Mouse (Mus musculus) E14TG2a.4 (cell line): Measurements from ENCODE around the gene Scaf4.

Experiments
- H3K27me3 ChIP-seq: 2 replicates; pipeline ENCODE4 v1.6.1; 2014; ENCODE audit warnings: low read length, control low read depth; ENCODE audit not compliant: insufficient read depth
- H3K36me3 ChIP-seq: 2 replicates; pipeline ENCODE4 v1.6.1; 2014; ENCODE audit warnings: low read length, control low read depth; ENCODE audit not compliant: insufficient read depth
- H3K4me1 ChIP-seq: replicated peaks from 2 replicates; pipeline ENCODE4 v1.6.1; 2014; ENCODE audit warnings: low read depth, low read length, control low read depth
- H3K4me3 ChIP-seq: replicated peaks from 2 replicates; pipeline ENCODE4 v1.5.1; 2014; ENCODE audit warnings: mild to moderate bottlenecking, low read length
- H3K9me3 ChIP-seq: 2 replicates; pipeline ENCODE4 v1.6.1; 2014; ENCODE audit warnings: low read length, control low read depth
- CTCF ChIP-seq: conservative IDR thresholded peaks from 2 replicates; pipeline ENCODE4 v1.5.1; 2014; ENCODE audit warnings: low read length
- NANOG ChIP-seq: IDR thresholded peaks from 2 replicates; pipeline ENCODE4 v1.6.1; 2014; ENCODE audit warnings: borderline replicate concordance, low read length, mixed read lengths
- POU5F1 ChIP-seq: IDR thresholded peaks from 2 replicates; pipeline ENCODE4 v1.6.1; 2014; ENCODE audit warnings: low read length, borderline replicate concordance

Gene Scaf4

DNA sequence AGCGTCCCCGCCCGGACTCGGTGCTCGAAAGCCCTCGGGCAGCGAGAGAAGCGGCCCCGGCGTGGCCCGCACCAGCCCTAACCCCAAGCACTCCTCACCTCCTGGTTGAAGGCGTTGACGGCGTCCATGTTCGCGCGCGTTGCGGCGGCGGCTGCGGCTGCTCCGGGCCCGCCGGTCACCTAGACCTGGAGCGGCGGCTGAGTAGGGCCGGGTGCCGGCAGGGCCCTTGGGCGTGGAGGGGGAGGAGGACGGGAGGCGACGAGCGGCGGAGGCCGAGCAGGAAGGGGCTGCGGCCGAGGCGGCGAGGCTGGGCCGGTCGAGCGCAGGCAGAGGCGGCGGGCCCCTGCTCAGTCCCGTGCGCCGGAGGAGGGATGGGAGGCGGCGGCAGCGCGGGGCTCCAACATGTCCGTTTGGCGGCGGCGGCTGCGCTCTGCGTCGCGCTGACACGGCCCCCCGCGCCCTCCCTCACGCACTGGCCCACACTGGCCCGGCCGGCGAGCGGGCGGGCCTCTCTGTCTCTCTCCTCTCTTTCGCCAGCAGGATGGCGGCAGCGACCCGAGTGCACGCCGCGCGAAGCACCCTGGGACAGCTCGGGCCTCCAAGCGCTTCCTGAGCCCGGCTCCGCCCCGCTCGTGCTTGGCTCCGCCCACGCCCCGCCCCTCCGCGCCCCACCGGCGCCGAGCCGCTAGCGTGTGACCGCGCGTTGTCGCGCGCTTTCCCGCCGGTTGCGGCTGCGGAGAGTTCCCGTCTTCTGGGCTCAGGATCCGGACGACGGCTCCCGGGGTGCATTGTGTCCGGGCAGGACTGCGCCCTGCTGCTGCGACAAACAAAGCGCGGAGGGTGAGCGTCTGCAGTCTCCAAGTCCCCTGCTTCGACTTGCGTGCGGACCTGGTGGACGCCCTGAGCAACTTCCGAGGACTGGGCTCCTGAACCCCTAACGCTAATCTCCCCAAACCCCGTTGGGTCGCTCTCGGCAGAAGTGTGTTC is at the start of gene Scaf4:
Gene Scaf4, minus strand, starts transcription at position 599 of the 987 bp plus-strand sequence.
- H3K4me3 ChIP-seq, result peak within 1 kb of the TSS; percentile 98
- no peaks in the 10 kb centered on the region for H3K9me3 ChIP-seq
- no peak for TF ChIP-seq NANOG
- TF ChIP-seq CTCF, result no peak
- TF ChIP-seq POU5F1, result no peak
- peaks cover 18% of the 10 kb centered on the region for H3K36me3 ChIP-seq
- H3K27me3 ChIP-seq, result no peaks in the 10 kb centered on the region
- peaks cover 53% of the 10 kb centered on the region for H3K4me1 ChIP-seq

GRCm38 (mm10) chr16:90332553-90332952 is 48.2 kb upstream of the Scaf4 start:
- Histone ChIP-seq H3K27me3 (peaks cover 21% of the 10 kb centered on the region; the same call in 1 of the 2 replicates), H3K9me3 (peaks cover 25% of the 10 kb centered on the region), H3K4me1 (peaks cover 10% of the 10 kb centered on the region), H3K36me3 (no peaks in the 10 kb centered on the region), H3K4me3 (no peak overlapping the region)
- no peak for TF ChIP-seq CTCF
- TF ChIP-seq POU5F1, result no peak
- TF ChIP-seq NANOG, result no peak

GRCm38 (mm10) chr16:90330979-90331378 is 46.7 kb upstream of the Scaf4 start:
- Histone ChIP-seq H3K4me3 (no peak overlapping the region), H3K9me3 (peaks cover 22% of the 10 kb centered on the region), H3K27me3 (peaks cover 14% of the 10 kb centered on the region; the same call in 1 of the 2 replicates), H3K4me1 (peaks cover 10% of the 10 kb centered on the region), H3K36me3 (no peaks in the 10 kb centered on the region)
- TF ChIP-seq POU5F1, result no peak
- no peak for TF ChIP-seq NANOG
- TF ChIP-seq CTCF, result no peak

GRCm38 (mm10) chr16:90329511-90329910 is 45.2 kb upstream of the Scaf4 start:
- Histone ChIP-seq H3K4me1 (peaks cover 5% of the 10 kb centered on the region), H3K27me3 (peaks cover 7% of the 10 kb centered on the region; the same call in 1 of the 2 replicates), H3K9me3 (peaks cover 22% of the 10 kb centered on the region), H3K4me3 (no peak overlapping the region), H3K36me3 (no peaks in the 10 kb centered on the region)
- no peak for TF ChIP-seq NANOG
- TF ChIP-seq POU5F1, result no peak
- no peak for TF ChIP-seq CTCF

GRCm38 (mm10) chr16:90322850-90323528 is 38.7 kb upstream of the Scaf4 start:
- TF ChIP-seq NANOG, result no peak
- peak; percentile 89 for TF ChIP-seq CTCF
- Histone ChIP-seq H3K4me3 (no peak overlapping the region), H3K36me3 (no peaks in the 10 kb centered on the region), H3K4me1 (peaks cover 14% of the 10 kb centered on the region), H3K27me3 (peaks cover 7% of the 10 kb centered on the region), H3K9me3 (no peaks in the 10 kb centered on the region)

- TF ChIP-seq NANOG (no peak), POU5F1 (no peak), CTCF (no peak)
- H3K27me3 ChIP-seq, result peaks cover 7% of the 10 kb centered on the region
- H3K4me3 ChIP-seq, result no peak overlapping the region
- H3K9me3 ChIP-seq, result no peaks in the 10 kb centered on the region
- peaks cover 26% of the 10 kb centered on the region for H3K4me1 ChIP-seq
- H3K36me3 ChIP-seq, result no peaks in the 10 kb centered on the region
Measured at GRCm38 (mm10) chr16:90319321-90319720, 35.0 kb upstream of the Scaf4 start.

DNA sequence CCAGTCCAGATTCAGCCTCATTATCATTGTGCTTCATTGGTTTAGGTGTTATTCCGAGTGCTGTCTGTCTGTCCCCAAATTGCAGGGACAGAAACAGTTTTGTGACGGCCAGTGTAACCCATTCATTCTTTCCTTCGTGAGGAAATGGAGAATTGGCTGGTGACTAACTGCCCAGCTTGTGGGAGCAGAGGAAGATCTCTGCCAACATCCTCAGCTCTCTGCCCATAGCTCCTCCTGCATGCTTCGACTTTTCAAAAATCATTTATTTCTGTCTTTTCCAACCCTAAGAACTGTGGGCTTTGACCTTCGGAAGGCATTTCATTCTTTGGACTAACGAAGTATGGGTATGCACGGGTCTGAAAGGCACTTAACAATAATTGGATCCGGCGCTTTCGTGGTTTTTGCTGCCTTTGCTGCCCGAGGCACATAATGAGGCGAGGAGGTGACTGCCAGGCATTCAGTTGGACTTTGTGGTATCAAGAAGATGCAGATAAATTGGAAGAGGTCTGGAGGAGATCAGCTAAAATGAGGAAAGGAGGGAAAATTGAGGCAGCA is 34.1 kb upstream of the Scaf4 start:
- Histone ChIP-seq H3K36me3 (no peaks in the 10 kb centered on the region), H3K4me3 (no peak overlapping the region), H3K9me3 (no peaks in the 10 kb centered on the region), H3K27me3 (peaks cover 7% of the 10 kb centered on the region), H3K4me1 (peaks cover 30% of the 10 kb centered on the region)
- TF ChIP-seq CTCF, result no peak
- TF ChIP-seq NANOG, result no peak
- TF ChIP-seq POU5F1, result no peak

DNA sequence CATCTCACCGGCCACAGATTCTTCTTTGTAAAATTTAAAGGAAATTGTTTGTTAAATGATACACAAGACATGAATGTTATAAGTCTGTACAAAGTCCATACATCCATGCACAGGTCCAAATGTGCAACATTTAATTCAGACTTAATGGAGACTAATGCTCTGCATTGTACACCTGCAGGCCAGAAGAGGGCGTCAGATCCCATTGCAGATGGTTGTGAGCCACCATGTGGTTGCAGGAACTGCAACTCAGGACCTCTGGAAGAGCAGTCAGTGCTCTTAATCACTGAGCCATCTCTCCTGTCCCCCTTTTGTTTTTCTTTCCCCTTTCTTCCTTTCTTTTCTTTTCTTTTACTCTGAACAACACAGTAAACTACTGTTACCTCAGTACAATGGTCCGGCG is 33.5 kb upstream of the Scaf4 start:
- Histone ChIP-seq H3K4me1 (peaks cover 26% of the 10 kb centered on the region), H3K36me3 (no peaks in the 10 kb centered on the region), H3K9me3 (no peaks in the 10 kb centered on the region), H3K4me3 (no peak overlapping the region), H3K27me3 (peaks cover 7% of the 10 kb centered on the region)
- no peak for TF ChIP-seq NANOG
- no peak for TF ChIP-seq POU5F1
- peak; percentile 41 for TF ChIP-seq CTCF
